Mouse (Mus musculus) heart, postnatal 4 days (tissue): Measurements from ENCODE around the gene Bicd2. TPM values are rescaled to one million over a fixed set of nuclear protein-coding genes. Genes with fewer than 3 reads are reported as not detected.

ENCODE experiments used
- DNase-seq: peaks from one replicate; pipeline ENCODE4 v3.0.0; 2021
- total RNA-seq, 2 experiments: library from RNA; stranded (reverse); gene quantifications; 2 replicates each; pipeline ENCODE4 v1.2.3; 2021

Gene Bicd2
- total RNA-seq, 2 experiments from 2014 or later = 80.9 to 84.3 TPM

DNA sequence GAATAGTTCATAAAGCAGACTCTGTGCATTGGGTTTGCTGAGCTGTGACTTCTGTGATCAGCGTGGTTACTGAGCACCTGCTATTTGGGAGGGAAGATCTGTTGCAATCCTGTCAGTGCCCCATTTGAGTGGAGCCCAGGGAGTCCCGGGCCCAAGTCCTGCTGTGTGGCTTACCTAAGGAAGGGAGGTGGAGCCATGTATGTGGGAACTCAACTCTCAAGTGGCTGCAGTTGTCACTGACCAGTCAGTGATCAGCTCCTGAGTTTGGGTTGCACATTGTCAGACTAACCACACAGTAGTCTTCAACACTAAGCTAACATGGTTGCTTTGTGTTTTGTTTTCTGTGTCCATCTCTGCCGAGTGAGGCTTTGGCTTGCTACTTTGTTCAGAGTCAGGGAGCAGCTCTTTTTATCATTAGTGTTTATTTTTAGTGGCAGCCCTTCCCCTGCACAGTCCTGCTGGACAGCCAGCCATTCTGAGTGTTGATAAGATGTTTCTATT, 19.6 kb downstream of the Bicd2 start:
- no peak for DNase-seq

DNA sequence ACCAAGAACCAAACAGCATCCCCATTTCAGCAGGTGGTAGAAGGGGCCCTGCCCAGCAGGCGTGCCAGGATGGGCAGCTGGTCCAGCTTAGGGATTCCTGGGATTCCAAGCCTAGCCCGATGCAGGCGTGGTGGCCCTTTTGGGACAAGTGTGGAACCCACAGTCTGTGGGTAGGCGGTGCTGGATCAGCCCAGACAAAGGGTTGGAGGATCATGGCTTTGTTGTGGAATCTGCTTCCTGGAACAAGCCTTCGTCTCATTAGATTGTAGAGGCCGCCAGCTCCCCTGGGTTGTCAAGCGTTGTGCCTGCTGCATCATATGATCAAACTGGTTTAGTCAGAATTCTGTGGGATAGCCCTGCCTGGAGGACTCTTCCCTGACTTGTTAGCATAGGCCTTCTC, 21.0 kb downstream of the Bicd2 start:
- no peak for DNase-seq

DNA sequence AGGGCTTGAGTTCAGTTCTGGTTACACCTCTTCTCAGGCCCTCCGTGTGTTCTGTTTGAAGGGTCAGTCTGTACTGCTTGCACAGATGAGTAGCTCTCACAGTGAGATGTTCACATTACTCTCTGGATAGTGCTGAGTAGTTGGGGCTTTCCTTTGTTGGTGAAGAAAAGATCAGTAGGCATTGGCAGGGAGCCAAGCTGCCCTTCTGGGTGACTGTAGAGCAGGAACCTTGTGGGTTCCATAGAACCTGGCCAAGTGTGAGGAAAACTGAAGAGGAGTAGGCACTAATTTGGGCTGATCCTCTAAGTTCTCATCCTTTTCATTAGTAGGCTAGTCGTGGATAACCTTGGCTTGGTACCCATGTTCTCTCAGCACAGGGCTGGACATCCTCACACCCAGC, 21.4 kb downstream of the Bicd2 start:
- DNase-seq = no peak

DNA sequence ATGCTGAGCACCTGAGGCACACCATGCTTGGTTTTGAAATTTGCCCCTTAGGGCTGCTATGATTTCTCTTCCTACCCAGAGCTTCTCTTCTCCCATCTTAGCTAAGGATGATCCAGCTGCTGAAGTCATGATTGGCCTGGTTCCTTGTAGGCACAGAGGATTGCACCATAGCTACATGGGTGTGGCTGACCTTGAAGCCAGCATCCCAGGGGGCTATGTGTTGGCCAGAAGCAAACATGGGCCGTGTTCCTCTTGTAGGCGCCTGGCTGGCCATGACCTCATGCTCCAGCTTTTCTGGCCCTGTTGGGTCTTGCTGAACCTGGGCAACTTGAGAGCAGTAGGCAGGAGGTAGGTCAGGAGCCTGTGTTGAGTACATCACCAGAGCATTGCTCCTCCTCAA, 23.3 kb downstream of the Bicd2 start:
- peak; percentile 58 for DNase-seq

DNA sequence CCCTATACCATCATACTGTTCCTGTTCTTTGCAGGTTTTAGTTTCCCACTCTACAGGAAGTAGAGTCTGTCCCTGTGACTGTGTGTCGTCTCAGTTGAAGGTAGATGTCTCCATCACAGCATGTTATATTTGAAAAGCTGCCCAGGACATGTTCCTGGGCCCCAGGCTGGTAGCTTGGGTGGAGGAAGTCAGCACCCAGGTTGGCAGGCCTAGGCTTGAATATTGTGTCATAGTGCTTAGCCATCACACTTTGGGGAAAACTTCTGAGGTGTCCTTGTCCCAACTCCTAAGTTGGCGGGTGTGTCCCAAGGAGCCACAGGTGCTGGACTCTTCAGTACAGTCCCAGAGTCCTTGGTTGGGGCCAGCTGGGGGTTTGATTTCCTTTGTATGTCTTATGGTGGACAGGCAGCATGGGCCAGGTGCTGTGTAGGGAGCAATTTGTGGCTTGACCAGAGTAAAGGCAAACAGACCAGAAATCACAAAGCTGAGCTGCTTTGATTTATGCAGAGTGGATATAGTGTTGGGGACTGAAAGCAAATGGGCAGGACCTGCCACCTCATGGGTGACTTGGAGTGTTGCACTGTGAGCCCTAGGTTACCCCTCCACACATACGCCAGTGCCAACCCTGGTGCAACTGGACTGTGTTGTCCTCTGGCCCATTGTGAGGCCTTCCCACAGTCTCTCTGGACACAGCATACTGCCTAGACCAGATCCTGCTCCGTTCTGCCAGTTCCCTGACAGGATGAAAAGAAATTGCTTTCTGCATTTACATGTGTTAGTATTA, 26.5 kb downstream of the Bicd2 start:
- no peak for DNase-seq

DNA sequence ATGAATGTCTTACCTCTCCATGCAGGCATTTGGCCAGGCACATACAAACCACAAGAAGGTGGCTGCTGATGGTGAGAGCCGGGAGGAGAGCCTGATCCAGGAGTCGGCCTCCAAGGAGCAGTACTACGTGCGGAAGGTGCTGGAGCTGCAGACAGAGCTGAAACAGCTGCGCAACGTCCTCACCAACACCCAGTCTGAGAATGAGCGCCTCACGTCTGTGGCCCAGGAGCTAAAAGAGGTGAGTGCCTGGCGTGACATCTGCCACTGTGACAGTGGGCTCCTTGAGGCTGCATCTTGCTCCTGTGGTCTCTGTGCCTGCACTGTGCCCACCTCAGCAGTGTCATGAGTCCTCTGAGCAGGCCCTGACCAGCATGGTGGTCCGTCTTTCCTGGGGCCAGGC, 28.0 kb downstream of the Bicd2 start:
- DNase-seq = no peak

DNA sequence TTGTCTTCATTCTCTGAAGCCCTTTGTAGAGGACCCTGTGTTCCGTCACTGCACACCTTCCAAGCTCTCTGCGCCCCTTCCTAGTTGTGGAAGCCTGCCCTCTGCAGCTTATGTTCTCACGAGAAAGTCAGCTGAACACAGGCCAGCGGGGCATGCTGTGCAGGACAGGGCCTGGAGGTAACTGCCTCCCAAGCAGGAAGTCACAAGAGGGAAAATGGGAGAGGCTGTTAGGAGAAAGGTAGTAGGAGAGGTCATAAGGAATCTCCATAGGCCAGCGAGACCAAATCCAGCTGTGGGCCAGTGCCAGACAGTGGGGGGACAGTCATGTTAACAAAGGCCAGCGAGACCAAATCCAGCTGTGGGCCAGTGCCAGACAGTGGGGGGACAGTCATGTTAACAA, 28.8 kb downstream of the Bicd2 start:
- peak; percentile 40 for DNase-seq

DNA sequence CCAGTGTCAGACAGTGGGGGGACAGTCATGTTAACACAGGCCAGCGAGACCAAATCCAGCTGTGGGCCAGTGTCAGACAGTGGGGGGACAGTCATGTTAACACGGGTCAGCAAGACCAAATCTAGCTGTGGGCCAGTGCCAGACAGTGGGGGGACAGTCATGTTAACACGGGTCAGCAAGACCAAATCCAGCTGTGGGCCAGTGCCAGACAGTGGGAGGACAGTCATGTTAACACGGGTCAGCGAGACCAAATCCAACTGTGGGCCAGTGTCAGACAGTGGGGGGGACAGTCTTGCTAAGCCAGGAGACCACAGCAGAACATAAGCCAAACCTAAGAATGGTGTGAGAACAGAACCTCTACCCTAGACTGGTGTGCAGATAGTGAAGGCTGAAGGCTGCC, 29.5 kb downstream of the Bicd2 start:
- DNase-seq = peak; percentile 52

DNA sequence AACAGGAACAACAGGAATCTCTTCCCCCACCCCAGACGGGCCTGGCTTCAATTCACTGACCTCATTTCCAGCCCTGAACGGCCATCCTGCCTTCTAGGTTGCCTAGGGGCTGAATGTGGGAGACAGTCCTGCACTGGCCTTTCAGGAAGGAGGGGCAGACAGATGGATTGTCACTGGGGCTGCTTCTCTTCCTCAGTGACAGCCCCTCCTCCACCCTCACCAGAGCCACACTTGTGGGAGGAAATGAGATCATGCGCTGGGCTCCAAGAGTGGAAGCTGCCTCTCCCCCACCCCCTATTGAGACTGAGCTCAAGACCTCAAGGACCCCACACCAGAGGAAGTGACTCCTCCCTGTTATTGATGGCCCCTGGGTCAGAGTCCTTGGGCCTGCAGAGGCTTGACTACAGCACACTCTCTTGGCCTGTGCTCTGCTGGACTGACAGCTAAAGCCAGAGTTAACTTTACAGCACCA, 30.1 kb downstream of the Bicd2 start:
- peak; percentile 82 for DNase-seq

DNA sequence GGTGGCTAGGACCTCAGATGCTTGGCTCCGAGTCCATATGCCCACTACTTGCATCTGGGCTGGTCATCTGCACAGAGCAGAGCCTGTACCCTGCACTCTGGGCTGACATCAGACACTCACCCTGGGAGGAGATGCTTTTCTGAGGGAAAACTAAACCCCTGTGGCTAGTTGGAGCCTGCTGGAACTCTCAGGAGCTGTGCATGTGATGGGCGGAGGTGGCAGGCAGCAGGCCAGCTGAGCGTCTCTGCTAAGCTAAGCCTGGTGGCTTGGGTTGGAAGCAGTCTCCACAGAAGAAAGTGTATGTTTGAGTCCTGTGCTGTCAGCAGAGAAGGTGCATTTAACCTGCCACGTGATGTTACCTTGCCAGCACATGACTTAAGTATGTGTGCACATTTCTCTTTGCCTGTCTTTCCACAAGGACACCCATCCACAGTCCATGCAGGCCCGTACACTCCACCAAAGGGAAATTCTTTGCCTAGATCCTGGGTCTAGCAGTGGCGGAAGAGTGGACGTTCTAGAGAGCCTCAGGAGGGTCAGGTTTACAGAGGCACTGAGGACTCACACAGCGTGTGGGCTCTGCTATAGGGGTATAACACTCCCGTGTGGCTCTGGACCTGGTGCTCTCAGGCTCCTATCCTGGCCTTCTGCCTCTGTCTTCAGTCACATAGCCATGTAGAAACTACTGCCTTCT, 31.1 kb downstream of the Bicd2 start:
- DNase-seq = peak; percentile 47

DNA sequence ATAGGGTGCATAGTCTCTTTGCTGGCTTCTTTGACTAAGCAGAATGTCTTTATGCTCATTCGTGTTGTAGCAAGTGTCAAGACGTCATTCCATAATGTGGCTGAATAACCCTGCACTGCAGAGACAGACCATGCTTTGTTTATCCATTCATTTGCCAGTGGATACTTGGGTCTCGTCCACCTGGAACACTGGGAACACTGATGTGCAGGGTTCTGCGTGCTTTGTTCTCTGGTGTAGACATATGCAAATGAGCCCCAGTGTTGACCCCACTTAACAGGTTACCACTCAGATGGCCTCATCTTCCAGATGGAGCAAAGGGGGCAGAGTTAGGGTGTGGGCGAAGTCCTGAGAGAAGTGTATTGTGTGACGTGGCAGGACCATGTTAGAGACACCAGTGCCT, 32.9 kb downstream of the Bicd2 start:
- no peak for DNase-seq

DNA sequence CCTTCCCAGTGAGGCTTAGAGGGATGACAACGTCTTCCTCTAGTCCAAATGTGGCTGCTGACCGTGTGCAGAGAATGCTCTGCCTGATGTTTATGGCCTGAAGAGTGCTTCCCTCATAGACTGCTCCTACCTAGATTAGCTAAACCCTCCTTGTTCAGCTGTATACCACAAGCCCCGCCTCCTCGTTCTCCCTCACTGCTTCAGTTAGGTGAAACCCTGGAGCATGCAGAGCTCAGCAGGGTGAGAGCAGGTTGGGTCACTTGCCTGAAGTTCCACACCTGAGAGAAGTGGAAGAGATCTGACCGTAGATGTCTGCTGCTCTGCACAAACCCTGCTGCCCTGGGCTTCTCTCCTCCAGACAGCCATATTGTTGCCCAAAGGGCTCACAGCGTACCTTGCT, 33.3 kb downstream of the Bicd2 start:
- DNase-seq = no peak

DNA sequence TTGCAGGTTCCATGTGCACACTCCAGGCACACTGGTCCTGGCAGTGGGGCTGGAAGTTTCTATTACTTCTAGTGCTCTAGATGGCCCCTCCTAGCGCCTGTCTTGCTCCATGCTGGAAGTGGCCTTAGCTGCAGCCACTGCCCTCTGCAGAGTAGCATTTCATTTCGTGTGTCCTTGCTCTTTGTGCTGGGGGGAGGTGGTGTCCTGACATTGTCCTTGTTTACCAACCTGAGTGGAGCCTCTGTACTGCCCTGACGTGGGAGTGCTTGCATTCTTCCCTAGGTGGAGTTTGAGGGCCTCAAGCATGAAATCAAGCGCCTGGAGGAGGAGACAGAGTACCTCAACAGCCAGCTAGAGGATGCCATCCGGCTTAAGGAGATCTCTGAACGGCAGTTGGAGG, 36.2 kb downstream of the Bicd2 start:
- no peak for DNase-seq

DNA sequence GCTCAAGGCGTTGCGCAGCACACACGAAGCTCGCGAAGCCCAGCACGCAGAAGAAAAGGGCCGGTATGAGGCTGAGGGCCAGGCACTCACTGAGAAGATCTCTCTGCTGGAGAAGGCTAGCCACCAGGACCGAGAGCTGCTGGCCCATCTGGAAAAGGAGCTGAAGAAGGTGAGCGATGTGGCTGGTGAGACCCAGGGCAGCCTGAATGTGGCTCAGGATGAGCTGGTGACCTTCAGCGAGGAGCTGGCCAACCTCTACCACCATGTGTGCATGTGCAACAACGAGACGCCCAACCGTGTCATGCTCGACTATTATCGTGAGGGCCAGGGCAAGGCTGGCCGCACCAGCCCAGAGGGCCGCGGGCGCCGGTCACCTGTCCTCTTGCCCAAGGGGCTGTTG, 37.9 kb downstream of the Bicd2 start:
- DNase-seq = no peak

DNA sequence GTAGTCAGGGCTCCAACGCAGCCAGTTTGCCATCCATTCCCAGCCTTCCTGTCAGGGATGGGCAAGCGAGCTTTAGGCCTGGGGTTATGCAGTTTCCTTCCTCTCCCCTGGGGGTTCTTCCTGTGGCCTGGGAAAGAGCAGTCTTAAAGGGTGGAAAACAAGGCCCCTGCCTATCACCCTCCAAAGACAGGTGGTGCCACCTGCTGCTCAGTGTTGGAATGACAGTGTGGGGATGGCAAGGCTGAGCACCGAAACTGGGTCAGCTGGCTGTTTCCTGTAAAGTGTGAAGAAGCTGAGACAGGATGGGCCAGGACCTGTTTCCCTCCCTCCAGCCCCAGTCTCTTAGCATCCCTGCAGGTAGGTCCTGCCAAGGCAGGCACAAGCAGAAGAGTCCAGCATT, 39.8 kb downstream of the Bicd2 start:
- peak; percentile 96 for DNase-seq

DNA sequence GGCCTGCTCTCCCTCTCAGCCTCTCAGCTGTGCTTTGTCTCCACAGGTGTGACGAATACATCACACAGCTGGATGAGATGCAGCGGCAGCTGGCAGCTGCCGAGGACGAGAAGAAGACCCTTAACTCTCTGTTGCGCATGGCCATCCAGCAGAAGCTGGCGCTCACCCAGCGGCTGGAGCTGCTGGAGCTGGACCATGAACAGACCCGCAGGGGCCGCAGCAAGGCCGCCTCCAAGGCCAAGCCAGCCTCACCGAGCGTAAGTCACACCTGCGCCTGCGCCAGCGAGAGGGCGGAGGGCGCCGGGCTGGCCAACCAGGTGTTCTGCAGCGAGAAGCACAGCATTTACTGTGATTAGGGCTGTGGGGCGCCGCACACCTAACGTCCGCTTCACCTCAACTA, 41.6 kb downstream of the Bicd2 start:
- no peak for DNase-seq

DNA sequence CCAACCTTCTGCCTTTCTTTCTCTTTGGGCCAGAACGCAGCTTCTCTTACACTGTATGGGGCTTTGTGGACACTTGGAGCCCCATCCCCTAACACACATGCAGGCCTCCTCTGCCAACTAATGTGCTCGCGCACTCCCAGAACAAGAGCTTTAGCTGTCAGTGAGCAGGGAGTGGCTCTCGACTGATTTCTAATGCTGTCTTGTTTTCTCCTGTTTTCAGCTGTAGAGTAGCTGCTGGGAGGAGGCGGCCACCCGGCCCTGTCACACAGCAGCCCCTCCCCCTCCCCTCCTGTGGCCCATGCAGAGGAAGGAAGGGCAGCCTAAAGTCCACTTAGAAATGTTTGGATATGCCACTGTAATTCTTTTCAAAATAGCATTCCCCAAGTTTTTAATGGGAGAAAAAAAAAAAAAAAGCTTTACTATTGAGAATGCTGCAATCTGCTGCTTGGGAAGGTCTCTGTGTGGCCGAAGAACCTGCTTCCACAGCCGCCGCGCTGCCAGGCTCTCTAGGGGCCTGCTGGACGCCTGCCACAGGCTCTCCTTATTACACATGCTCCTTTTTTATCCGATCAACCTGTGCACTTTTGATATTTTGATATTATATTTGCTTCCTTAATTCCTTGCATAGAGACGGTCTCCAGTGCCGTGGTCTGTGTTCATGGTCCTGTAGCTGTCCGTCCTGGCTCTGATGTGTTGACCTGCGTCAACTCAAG, 43.5 kb downstream of the Bicd2 start:
- no peak for DNase-seq

DNA sequence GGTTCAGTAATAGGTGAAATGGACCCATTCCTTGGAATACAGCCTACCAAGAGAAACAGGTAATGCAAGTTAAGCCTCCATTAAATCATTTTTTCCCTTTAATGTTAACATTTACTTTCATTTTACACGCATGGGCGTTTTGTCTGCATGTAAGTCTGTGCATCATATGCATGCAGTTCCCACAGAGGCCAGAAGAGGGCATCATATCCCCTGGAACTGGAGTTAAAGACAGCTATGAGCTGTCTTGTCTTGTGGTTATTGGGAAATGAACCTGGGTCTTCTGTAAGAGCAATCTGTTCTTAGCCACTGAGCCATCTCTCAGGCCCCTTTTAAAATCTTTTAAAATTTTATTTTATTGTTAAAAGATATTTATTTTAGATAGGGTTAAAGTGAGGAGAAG, 50.0 kb downstream of the Bicd2 start:
- DNase-seq = peak; percentile 52

DNA sequence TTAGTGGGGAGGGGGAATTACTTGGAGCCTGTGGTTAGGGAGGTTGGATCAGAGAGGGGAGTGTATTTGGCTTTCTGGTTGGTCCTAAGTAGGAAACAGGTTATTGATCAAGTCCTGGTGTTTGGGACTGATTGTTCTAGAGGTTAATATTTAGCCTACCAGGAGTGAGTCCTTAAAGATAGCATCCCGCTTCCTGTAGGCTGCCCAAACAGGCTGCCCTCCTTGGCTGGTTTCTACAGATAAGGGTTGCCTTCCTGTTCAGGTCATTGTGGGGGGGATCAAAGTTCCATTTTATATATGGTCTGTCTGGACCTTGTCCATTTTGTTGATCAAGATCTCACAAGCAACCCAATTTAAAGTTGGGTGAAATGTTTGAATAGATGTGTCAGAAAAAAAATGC, 52.2 kb downstream of the Bicd2 start:
- DNase-seq = no peak

DNA sequence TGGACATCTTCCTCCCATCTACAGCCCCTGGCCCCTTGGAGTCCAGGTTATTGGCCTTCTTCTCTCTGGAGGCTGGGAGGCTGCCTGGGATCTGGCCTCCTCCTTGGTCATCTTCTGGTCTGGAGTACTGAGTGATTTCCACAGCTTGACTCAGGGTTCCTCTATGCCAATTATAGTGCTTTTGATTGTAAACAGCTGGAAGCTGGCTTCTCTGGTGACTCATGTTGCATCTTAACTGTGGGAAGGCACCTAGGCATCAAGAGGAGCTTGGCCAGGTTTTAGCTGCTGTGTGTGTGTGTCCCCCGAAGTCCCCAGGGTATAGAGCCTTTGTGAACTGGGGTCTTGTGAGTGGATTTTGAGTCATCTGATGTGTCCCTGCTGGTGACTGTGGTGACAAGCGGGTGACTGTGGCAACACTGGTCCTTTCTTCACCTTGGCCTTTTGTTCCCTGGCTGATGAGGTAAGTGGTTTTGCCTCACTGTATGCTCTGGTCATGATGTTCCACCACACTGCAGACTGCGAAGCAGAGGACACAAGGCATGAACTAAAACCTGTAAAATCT, 53.6 kb downstream of the Bicd2 start:
- DNase-seq = no peak

DNA sequence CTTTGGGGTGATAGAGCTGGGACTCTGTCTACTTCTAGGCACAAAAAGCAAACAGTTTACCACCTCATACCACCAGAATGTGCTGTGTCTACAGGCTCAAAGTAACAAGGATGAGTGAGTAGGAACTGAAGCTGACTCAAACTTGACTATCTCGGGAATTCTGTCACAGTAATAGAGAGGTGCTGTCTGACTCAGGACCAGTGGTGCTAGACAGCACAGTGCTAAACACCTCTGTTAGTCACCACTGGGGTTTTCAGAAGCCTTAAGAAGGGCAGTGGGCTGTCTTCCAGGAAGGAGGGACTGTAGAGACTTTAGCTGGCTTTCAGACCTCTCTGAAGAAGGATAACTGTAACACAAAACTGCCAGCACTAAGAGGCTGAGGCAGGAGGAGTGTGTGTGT, 55.4 kb downstream of the Bicd2 start:
- DNase-seq = no peak

DNA sequence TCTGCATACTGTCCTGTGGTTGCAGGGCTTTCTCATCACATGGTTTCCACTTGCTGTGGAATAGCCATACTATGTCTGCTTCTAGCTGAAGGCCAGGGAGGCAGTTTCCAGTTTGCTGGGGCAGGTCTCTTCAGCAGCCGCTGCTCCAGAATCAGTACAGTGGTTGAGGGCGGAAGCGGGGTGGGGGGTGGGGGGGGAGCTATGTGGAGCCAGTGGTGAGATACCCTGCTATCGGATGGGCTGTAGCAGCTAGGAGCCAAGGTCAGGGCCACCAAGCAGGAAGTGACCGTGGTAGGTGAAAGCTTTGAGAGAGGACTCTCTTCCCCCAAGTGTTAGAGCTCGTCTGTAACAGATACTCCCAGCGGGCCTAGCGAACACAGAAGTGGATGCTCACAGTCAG, 56.8 kb downstream of the Bicd2 start:
- DNase-seq = no peak

DNA sequence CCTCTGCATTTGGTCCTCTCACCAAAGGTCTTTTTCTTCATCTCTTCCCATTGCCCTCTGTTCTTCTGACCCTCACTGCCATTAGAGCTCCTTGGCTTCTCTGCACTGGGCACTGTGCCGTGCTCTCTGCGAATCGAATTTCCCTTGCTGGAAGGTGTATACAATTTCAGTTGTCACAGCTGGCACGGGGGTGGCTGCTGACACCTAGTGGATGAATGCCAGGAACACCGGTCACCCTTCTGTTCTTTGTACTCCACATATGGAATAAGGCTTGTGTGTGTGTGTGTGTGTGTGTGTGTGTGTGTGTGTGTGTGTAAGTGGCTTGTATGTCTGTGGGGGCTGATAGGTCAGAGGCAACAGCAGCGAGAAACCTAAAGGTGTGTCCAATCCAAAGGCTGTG, 58.8 kb downstream of the Bicd2 start:
- peak; percentile 73 for DNase-seq
